Mouse (Mus musculus) kidney, adult 2 months (tissue): ENCODE data around the gene Olfr1154. TPM values are rescaled to one million over a fixed set of nuclear protein-coding genes. Genes with fewer than 3 reads are reported as not detected.

ENCODE experiments used
- DNase-seq: peaks from one replicate; pipeline ENCODE4 v3.0.0; 2021
- H3K27ac ChIP-seq: fragments of 200-500 bp; 2 replicates; pipeline ENCODE4 v1.5.1; 2012; ENCODE audit warnings: low read depth, low read length, control low read depth, inconsistent platforms; ENCODE audit not compliant: insufficient read depth
- H3K27me3 ChIP-seq: fragments of 200-500 bp; replicated peaks from 2 replicates; pipeline ENCODE4 v1.6.1; 2012; ENCODE audit warnings: mild to moderate bottlenecking, moderate library complexity, low read length, inconsistent platforms; ENCODE audit not compliant: control insufficient read depth, insufficient read depth
- H3K36me3 ChIP-seq: fragments of 200-500 bp; 2 replicates; pipeline ENCODE4 v1.6.1; 2012; ENCODE audit warnings: mild to moderate bottlenecking, moderate library complexity, low read length, inconsistent platforms; ENCODE audit not compliant: control insufficient read depth, insufficient read depth
- H3K4me1 ChIP-seq: fragments of 200-500 bp; 2 replicates; pipeline ENCODE4 v1.6.1; 2011; ENCODE audit warnings: low read length; ENCODE audit not compliant: control insufficient read depth, insufficient read depth
- H3K4me3 ChIP-seq: fragments of 200-500 bp; 2 replicates; pipeline ENCODE4 v1.5.1; 2011; ENCODE audit warnings: mild to moderate bottlenecking, low read depth, low read length, control low read depth; ENCODE audit not compliant: insufficient read depth
- CTCF ChIP-seq: fragments of 200-500 bp; conservative IDR thresholded peaks from 2 replicates; pipeline ENCODE4 v1.5.1; 2011; ENCODE audit warnings: low read depth, mild to moderate bottlenecking, control low read depth, low read length, moderate library complexity, mixed read lengths; ENCODE audit not compliant: insufficient read depth, insufficient read length
- POLR2A ChIP-seq: fragments of 200-500 bp; IDR thresholded peaks from one replicate; pipeline ENCODE4 v1.6.1; 2011; ENCODE audit warnings: low read depth, low read length, control low read depth
- WGBS: fragments of 180-500 bp; shearing (Covaris S2); methylation state at CpG from one replicate; pipeline ENCODE4 v1.1.7; 2018; 5-methylcytosine and 5-hydroxymethylcytosine counted together
- polyA plus RNA-seq: library from polyadenylated mRNA; depleted of rRNA; stranded (reverse); fragments of >200 nt; gene quantifications from 2 replicates; pipeline ENCODE4 v1.2.3, GENCODE M21; 2012; rRNA removed

Gene Olfr1154
- not detected in 2 replicates for polyA plus RNA-seq

DNA sequence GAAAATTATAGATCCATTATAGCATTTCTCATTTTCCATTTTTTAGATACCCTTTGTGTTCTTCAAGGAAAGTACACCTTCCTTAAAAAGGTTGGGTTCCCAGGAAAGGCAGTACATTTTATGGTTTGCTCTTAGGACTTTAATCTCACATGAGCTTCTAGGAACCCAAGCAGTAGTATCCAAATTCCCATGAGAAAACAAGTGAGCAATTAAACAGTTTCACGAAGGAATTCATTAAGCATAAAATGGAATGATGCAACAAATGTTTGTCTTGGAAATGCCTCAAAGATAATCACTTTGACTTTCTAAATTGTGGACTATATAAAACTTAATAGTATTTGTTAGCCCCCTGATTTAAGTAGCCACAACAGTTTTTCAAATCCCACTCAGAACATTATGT lies at the start of gene Olfr1154:
Olfr1154 (minus strand) TSS at position 101 of the 400 bp plus-strand sequence.
- no peak for TF ChIP-seq POLR2A
- Histone ChIP-seq H3K36me3 (no peaks in the 10 kb centered on the region), H3K27ac (no peak within 1 kb of the TSS), H3K27me3 (no peaks in the 10 kb centered on the region), H3K4me1 (no peaks in the 10 kb centered on the region), H3K4me3 (no peak within 1 kb of the TSS)
- DNase-seq, result no peak
- WGBS, result 68% methylated on average over 1 of the region's 1 CpGs

DNA sequence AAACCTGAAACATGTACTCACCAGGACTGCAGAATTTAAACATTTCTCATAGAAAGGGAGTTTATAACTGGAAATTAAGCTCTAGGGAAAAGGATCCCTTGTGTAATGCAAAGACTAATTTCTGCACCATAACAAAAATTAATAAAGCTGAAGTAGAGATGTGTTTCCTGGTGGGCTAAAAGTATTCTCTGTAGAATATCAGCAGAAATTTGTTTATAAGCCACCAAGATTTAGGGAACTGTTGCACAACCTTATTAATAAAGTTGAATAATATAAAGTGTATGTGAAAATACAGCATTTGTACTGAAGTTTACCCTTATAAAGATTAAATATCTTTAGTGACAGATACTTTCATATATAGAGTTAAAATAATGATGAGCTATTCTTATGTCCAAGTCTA lies 48.0 kb upstream of the Olfr1154 start, which contains the start of gene Olfr1156:
Olfr1156 (minus strand) TSS at position 101 of the 400 bp plus-strand sequence.
- TF ChIP-seq POLR2A, result no peak
- TF ChIP-seq CTCF, result no peak
- no peaks in the 10 kb centered on the region for H3K4me1 ChIP-seq
- no peak within 1 kb of the TSS for H3K27ac ChIP-seq
- H3K27me3 ChIP-seq, result no peaks in the 10 kb centered on the region
- no peak for DNase-seq
- H3K4me3 ChIP-seq, result no peak within 1 kb of the TSS
- no peaks in the 10 kb centered on the region for H3K36me3 ChIP-seq

DNA sequence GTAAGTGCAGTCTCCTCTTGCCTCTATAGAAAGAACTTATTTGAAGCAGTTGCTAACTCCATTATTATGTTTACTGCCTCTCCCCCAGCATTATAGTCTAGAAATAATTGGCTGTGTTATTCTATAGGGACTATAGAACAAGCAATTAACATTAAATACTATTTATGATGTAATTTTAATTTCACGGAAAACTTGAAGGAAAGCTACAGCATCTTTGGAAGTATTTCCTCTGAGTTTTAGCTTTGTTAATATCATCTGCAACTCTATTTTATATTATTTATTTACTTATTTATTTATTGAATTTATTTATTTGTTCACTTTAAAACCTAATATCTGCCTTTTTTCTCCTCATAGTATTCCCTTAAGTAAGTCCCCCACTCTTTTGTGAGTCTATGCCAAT lies 40.1 kb upstream of the Olfr1154 start, which contains the start of gene Olfr1155:
Olfr1155 (minus strand) TSS at position 101 of the 400 bp plus-strand sequence.
- 91% methylated on average over 1 of the region's 1 CpGs for WGBS
- Histone ChIP-seq H3K27me3 (no peaks in the 10 kb centered on the region), H3K4me3 (no peak within 1 kb of the TSS), H3K36me3 (no peaks in the 10 kb centered on the region), H3K4me1 (no peaks in the 10 kb centered on the region), H3K27ac (no peak within 1 kb of the TSS)
- no peak for DNase-seq
- TF ChIP-seq CTCF, result no peak
- TF ChIP-seq POLR2A, result no peak

DNA sequence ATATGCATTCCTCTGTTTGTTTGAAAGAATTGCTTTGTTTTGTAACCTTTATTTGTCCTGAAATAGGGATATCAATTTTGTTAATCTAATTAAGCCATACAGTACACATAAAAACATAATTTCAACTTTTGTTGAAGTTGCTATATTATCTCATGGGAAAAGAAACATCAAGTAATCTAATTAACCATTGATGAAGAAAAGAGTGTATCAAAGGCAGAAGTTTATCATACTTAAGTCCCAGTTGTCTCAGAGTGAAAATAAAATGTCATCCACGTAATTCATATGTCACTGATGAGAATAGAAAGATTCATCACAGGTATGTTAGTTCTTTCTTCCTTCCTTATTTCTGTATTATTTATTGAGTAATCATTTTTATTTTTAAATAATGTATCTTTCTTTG lies 10.3 kb downstream of the Olfr1154 start, which contains the start of gene Olfr1153:
Olfr1153 (plus strand) TSS at position 301 of the 400 bp plus-strand sequence.
- Histone ChIP-seq H3K4me1 (no peaks in the 10 kb centered on the region), H3K27ac (no peak within 1 kb of the TSS), H3K27me3 (no peaks in the 10 kb centered on the region), H3K4me3 (no peak within 1 kb of the TSS), H3K36me3 (no peaks in the 10 kb centered on the region)
- DNase-seq, result no peak
- WGBS, result 61% methylated on average over 1 of the region's 1 CpGs
- TF ChIP-seq POLR2A, result no peak
- no peak for TF ChIP-seq CTCF

DNA sequence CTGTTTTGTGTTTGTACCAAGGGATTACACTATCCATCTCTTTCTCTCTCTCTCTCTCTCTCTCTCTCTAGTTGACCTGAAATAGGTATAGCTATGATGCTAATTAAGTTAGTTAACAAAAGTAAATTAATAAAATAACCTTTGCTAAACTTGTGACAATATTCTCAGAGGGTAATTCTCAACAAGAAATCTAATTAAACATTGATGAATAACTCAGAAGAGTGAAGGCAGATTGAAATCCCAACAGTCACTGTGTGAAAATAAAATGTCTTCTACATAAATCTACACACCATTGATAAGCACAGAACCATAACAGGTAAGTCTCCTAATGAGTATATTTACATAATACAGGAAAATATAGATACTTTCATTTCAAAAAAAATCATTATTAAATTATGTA lies 38.8 kb downstream of the Olfr1154 start, which contains the start of gene Olfr1152:
Olfr1152 (plus strand) TSS at position 301 of the 400 bp plus-strand sequence.
- no peak within 1 kb of the TSS for H3K4me3 ChIP-seq

DNA sequence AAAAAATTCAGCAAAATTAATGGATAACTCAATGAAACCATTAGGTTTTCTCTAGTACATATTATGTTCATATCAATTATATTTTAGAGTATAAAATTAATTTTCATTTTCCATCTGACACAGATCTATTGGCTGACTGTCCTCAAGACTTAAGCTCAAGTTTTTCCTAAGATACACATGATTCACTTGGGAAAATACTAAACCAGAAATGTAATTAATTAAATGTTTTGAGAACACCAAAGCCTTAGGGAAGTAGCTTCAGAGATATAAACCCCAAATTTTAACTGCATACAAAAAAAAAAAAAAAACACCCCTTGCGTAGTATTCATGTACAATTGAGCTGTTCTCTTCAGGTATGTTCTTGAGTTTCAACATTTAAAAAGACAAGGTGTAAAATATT lies 49.4 kb downstream of the Olfr1154 start, which contains the start of gene Olfr1151:
Olfr1151 (plus strand) TSS at position 301 of the 400 bp plus-strand sequence.
- WGBS, result 83% methylated on average over 1 of the region's 1 CpGs
- Histone ChIP-seq H3K4me1 (no peaks in the 10 kb centered on the region), H3K27me3 (no peaks in the 10 kb centered on the region), H3K4me3 (no peak within 1 kb of the TSS), H3K27ac (no peak within 1 kb of the TSS), H3K36me3 (no peaks in the 10 kb centered on the region)
- DNase-seq, result no peak
- TF ChIP-seq CTCF (no peak), POLR2A (no peak)

More for the DNA sequence above, 38.8 kb downstream of the Olfr1154 start, which contains the start of gene Olfr1152:
- TF ChIP-seq POLR2A, result no peak
- TF ChIP-seq CTCF, result no peak
- Histone ChIP-seq H3K27ac (no peak within 1 kb of the TSS), H3K27me3 (no peaks in the 10 kb centered on the region), H3K4me1 (no peaks in the 10 kb centered on the region), H3K36me3 (no peaks in the 10 kb centered on the region)
- DNase-seq, result no peak

Other genes starting within 250 kb of the Olfr1154 start
- gene Olfr1134, start 246.7 kb downstream of the Olfr1154 start, polyA plus RNA-seq, result not detected in 2 replicates
- gene Olfr1135, start 231.5 kb downstream of the Olfr1154 start, polyA plus RNA-seq, result not detected in 2 replicates
- gene Olfr1136, start 211.2 kb downstream of the Olfr1154 start, polyA plus RNA-seq, result not detected in 2 replicates
- gene Olfr1137, start 192.0 kb downstream of the Olfr1154 start, polyA plus RNA-seq, result not detected in 2 replicates
- gene Olfr1138, start 165.2 kb downstream of the Olfr1154 start, polyA plus RNA-seq, result not detected in 2 replicates
- not detected in 2 replicates for gene Olfr1140, start 161.4 kb downstream of the Olfr1154 start, polyA plus RNA-seq
- not detected in 2 replicates for gene Olfr1141, start 151.2 kb downstream of the Olfr1154 start, polyA plus RNA-seq
- gene Olfr152, start 125.7 kb downstream of the Olfr1154 start, polyA plus RNA-seq, result not detected in 2 replicates
- gene Olfr1143, start 104.6 kb downstream of the Olfr1154 start, polyA plus RNA-seq, result not detected in 2 replicates
- gene Olfr1145, start 95.3 kb downstream of the Olfr1154 start, polyA plus RNA-seq, result not detected in 2 replicates
- gene Olfr1148, start 74.6 kb downstream of the Olfr1154 start, polyA plus RNA-seq, result not detected in 2 replicates
- not detected in 2 replicates for gene Olfr1150-ps1, start 61.2 kb downstream of the Olfr1154 start, polyA plus RNA-seq
- gene Olfr1151, start 49.3 kb downstream of the Olfr1154 start, polyA plus RNA-seq, result not detected in 2 replicates
- gene Olfr1152, start 38.7 kb downstream of the Olfr1154 start, polyA plus RNA-seq, result not detected in 2 replicates
- gene Olfr1153, start 10.2 kb downstream of the Olfr1154 start, polyA plus RNA-seq, result not detected in 2 replicates
- gene Olfr1155, start 40.0 kb upstream of the Olfr1154 start, polyA plus RNA-seq, result not detected in 2 replicates
- not detected in 2 replicates for gene Olfr1156, start 47.9 kb upstream of the Olfr1154 start, polyA plus RNA-seq
- gene Olfr1157, start 63.1 kb upstream of the Olfr1154 start, polyA plus RNA-seq, result not detected in 2 replicates
- not detected in 2 replicates for gene Olfr74, start 69.5 kb upstream of the Olfr1154 start, polyA plus RNA-seq
- not detected in 2 replicates for gene Olfr1158, start 84.9 kb upstream of the Olfr1154 start, polyA plus RNA-seq
- gene Olfr1160, start 103.1 kb upstream of the Olfr1154 start, polyA plus RNA-seq, result not detected in 2 replicates
- not detected in 2 replicates for gene Olfr1161, start 117.6 kb upstream of the Olfr1154 start, polyA plus RNA-seq
- not detected in 2 replicates for gene Olfr73, start 132.5 kb upstream of the Olfr1154 start, polyA plus RNA-seq
- not detected in 2 replicates for gene Olfr1162, start 146.0 kb upstream of the Olfr1154 start, polyA plus RNA-seq
- not detected in 2 replicates for gene Olfr1163, start 166.7 kb upstream of the Olfr1154 start, polyA plus RNA-seq
- gene Olfr1164, start 188.8 kb upstream of the Olfr1154 start, polyA plus RNA-seq, result not detected in 2 replicates
- not detected in 2 replicates for gene Olfr1166, start 223.1 kb upstream of the Olfr1154 start, polyA plus RNA-seq